Mouse (Mus musculus): Measurements from ENCODE around the gene Fos. TPM values are rescaled to one million over a fixed set of nuclear protein-coding genes. Genes with fewer than 3 reads are reported as not detected.

Fos gene
- polyA plus RNA-seq (2016; fragmentation: Nextera tagmentation; extraction: Ambion mirVana), result 2.0 and 2.7 TPM in 2 replicates

GRCm38 (mm10) chr12:85473481-85474297 lies at the start of gene Fos:
Gene Fos (plus strand): TSS chr12:85473890.
- H3K4me3 ChIP-seq (replicated peaks), result peak within 1 kb of the TSS; percentile 55
- peak; percentile 92 for ATAC-seq (ENCODE audit: insufficient number of reproducible peaks, insufficient read depth, low FRiP score, low TSS enrichment, low read depth)
- H3K27me3 ChIP-seq, result peaks cover 41% of the 10 kb centered on the region
- under 1% methylated on average over 56 of the region's 56 CpGs for WGBS
- peaks cover 36% of the 10 kb centered on the region for H3K4me1 ChIP-seq (replicated peaks)
- peak within 1 kb of the TSS; percentile 66; the same call in 1 of the 2 replicates for H3K27ac ChIP-seq
- no peaks in the 10 kb centered on the region for H3K36me3 ChIP-seq
- H3K4me2 ChIP-seq, result peak within 1 kb of the TSS; percentile 100
- no peaks in the 10 kb centered on the region for H3K9me3 ChIP-seq
- peak within 1 kb of the TSS; percentile 58 for H3K9ac ChIP-seq (replicated peaks)

DNA sequence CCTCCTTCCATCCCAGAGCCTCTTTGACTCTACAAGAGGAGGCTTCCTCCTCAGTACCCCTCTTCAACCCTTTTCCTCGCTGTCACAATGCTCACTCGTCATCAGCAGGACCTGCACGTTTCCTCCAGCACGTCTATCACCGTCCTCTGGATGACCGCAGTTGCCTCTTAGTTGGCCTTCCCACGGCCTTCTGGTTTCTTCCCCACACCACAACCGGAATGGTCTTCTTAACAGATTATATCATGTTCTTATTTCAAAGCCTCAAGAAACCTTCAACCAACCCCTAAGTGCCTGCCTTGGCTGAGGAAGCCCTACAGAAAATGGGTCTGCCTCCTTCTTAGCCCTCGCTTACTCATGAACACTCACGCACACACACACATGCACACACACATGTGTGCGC lies 48.0 kb upstream of the Fos start:
- H3K4me2 ChIP-seq, result no peak overlapping the region
- H3K9ac ChIP-seq (replicated peaks), result no peak overlapping the region
- 81% methylated on average over 11 of the region's 11 CpGs for WGBS
- ATAC-seq (ENCODE audit: insufficient number of reproducible peaks, insufficient read depth, low FRiP score, low TSS enrichment, low read depth), result no peak
- no peak overlapping the region for H3K4me3 ChIP-seq (replicated peaks)
- H3K4me1 ChIP-seq (replicated peaks), result peaks cover 18% of the 10 kb centered on the region
- H3K36me3 ChIP-seq, result no peaks in the 10 kb centered on the region
- no peak overlapping the region for H3K27ac ChIP-seq
- H3K9me3 ChIP-seq, result no peaks in the 10 kb centered on the region
- H3K27me3 ChIP-seq, result no peaks in the 10 kb centered on the region

DNA sequence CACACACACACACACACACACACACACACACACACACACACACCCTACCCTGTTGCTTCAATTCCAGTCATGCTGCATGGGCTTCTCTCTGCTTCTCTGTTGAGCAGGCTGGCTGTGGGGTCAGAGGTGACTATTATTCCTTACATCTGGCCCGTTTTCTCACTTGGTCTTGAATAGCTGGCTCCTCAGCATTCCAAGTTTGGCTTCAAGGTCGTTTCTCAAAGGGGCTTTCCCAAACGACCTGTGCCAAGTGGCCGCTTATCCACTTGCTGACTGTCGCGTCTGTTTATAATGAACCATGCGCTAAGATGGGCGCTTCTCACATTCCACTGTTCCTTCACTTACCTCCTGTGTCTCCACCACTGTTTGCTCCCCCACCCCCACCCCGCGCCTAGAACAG lies 47.6 kb upstream of the Fos start:
- H3K4me1 ChIP-seq (replicated peaks), result peaks cover 18% of the 10 kb centered on the region
- no peak overlapping the region for H3K4me2 ChIP-seq
- no peaks in the 10 kb centered on the region for H3K36me3 ChIP-seq
- H3K9me3 ChIP-seq, result no peaks in the 10 kb centered on the region
- 45% methylated on average over 10 of the region's 10 CpGs for WGBS
- no peak for ATAC-seq (ENCODE audit: insufficient number of reproducible peaks, insufficient read depth, low FRiP score, low TSS enrichment, low read depth)
- H3K4me3 ChIP-seq (replicated peaks), result no peak overlapping the region
- no peak overlapping the region for H3K27ac ChIP-seq
- no peak overlapping the region for H3K9ac ChIP-seq (replicated peaks)
- no peaks in the 10 kb centered on the region for H3K27me3 ChIP-seq

GRCm38 (mm10) chr12:85427802-85428201 lies 45.9 kb upstream of the Fos start:
- H3K9me3 ChIP-seq, result no peaks in the 10 kb centered on the region
- no peak for ATAC-seq (ENCODE audit: insufficient number of reproducible peaks, insufficient read depth, low FRiP score, low TSS enrichment, low read depth)
- H3K27ac ChIP-seq, result no peak overlapping the region
- WGBS, result 77% methylated on average over 7 of the region's 7 CpGs
- no peak overlapping the region for H3K4me2 ChIP-seq
- no peaks in the 10 kb centered on the region for H3K36me3 ChIP-seq
- no peak overlapping the region for H3K4me3 ChIP-seq (replicated peaks)
- no peaks in the 10 kb centered on the region for H3K27me3 ChIP-seq
- H3K4me1 ChIP-seq (replicated peaks), result peaks cover 18% of the 10 kb centered on the region
- H3K9ac ChIP-seq (replicated peaks), result no peak overlapping the region

DNA sequence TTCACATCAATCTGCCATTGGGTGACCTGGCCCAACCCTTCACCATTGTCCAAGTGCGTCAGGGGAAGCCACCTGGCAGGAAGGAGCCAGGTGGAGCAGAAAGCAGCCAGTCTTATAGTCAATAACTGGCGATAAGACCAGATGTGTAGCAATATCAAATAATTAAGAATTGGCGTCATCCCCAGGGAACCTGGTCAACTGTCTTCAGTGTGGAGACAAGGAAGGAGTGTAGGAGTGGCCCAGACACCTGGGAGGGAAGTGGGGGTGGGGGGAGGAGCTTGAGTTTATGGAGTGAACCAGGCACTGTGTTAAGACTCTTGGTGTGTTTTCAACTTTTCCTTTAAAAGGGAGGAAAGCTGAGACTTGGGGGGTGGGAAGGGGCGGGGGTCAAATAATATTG lies 43.7 kb upstream of the Fos start:
- Histone ChIP-seq H3K4me1 (replicated peaks) (peaks cover 32% of the 10 kb centered on the region), H3K9me3 (no peaks in the 10 kb centered on the region), H3K9ac (replicated peaks) (no peak overlapping the region), H3K27ac (no peak overlapping the region), H3K36me3 (no peaks in the 10 kb centered on the region), H3K4me3 (replicated peaks) (no peak overlapping the region), H3K4me2 (no peak overlapping the region), H3K27me3 (no peaks in the 10 kb centered on the region)
- 55% methylated on average over 4 of the region's 4 CpGs for WGBS
- ATAC-seq (ENCODE audit: insufficient number of reproducible peaks, insufficient read depth, low FRiP score, low TSS enrichment, low read depth), result no peak

- no peak overlapping the region for H3K9ac ChIP-seq (replicated peaks)
- no peak overlapping the region for H3K4me3 ChIP-seq (replicated peaks)
- H3K4me2 ChIP-seq, result no peak overlapping the region
- no peaks in the 10 kb centered on the region for H3K36me3 ChIP-seq
- H3K27ac ChIP-seq, result no peak overlapping the region
- H3K4me1 ChIP-seq (replicated peaks), result peaks cover 34% of the 10 kb centered on the region
- no peaks in the 10 kb centered on the region for H3K27me3 ChIP-seq
- ATAC-seq (ENCODE audit: insufficient number of reproducible peaks, insufficient read depth, low FRiP score, low TSS enrichment, low read depth), result no peak
- H3K9me3 ChIP-seq, result no peaks in the 10 kb centered on the region
- 23% methylated on average over 6 of the region's 6 CpGs for WGBS
Observed at GRCm38 (mm10) chr12:85430434-85430833, 43.3 kb upstream of the Fos start.

DNA sequence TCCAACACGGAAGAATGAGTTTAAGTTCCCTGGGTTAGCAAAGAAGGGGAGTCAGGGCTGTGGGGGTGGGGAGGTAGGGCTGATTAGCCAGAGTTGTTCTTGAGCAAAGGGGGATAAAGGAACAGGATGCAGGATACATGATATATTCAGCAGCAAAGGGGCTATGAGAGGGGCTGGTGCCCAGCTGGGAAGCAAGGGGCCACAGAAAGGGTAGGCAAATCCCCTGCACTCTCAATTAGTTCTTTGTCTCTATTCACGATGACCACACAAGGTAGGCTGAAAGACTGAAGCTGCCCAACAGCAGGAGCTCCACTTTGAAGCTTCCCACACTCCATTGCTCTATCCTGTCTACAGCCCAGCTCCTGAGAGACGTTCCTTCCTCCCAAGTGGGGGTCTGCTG lies 39.8 kb upstream of the Fos start:
- H3K27ac ChIP-seq, result no peak overlapping the region
- H3K4me1 ChIP-seq (replicated peaks), result peaks cover 46% of the 10 kb centered on the region

GRCm38 (mm10) chr12:85434526-85434925 lies 39.2 kb upstream of the Fos start:
- Histone ChIP-seq H3K9me3 (no peaks in the 10 kb centered on the region), H3K4me3 (replicated peaks) (no peak overlapping the region), H3K27ac (no peak overlapping the region; the same call in 1 of the 2 replicates), H3K4me2 (no peak overlapping the region), H3K4me1 (replicated peaks) (peaks cover 45% of the 10 kb centered on the region), H3K27me3 (no peaks in the 10 kb centered on the region), H3K36me3 (no peaks in the 10 kb centered on the region), H3K9ac (replicated peaks) (no peak overlapping the region)
- ATAC-seq (ENCODE audit: insufficient number of reproducible peaks, insufficient read depth, low FRiP score, low TSS enrichment, low read depth), result no peak
- WGBS, result 38% methylated on average over 5 of the region's 5 CpGs

More for the DNA sequence above, 39.8 kb upstream of the Fos start:
- Histone ChIP-seq H3K4me3 (replicated peaks) (no peak overlapping the region), H3K27me3 (no peaks in the 10 kb centered on the region), H3K9ac (replicated peaks) (no peak overlapping the region), H3K9me3 (no peaks in the 10 kb centered on the region), H3K36me3 (no peaks in the 10 kb centered on the region), H3K4me2 (no peak overlapping the region)
- no peak for ATAC-seq (ENCODE audit: insufficient number of reproducible peaks, insufficient read depth, low FRiP score, low TSS enrichment, low read depth)
- 19% methylated on average over 3 of the region's 3 CpGs for WGBS

DNA sequence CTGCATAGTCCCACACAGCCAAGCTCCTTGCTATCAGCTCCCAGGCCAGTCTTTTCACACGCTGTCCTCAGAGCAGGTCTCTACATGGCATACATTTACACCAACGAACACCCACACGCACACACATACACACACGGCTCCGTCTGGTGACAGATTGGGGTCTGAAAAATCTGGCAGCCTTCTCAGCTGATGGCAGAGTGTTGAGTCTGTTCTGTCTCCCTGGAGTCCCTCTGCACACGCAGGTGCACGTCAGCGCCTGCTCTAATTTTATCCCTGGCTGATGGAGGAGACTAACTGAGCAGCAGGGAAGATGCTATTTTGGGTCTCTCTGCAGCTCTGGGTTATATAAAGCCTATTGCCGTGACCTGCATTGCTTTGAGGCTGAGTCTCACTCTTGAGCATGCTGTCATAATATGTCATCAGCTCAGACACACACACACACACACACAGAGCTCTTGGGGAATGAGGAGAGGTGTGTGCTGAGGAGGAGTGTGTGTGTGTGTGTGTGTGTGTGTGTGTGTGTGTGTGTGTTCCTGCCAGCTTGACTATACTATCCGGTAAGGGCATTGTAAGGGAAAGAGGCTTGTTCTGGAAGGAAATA lies 37.6 kb upstream of the Fos start:
- H3K4me1 ChIP-seq (replicated peaks), result peaks cover 36% of the 10 kb centered on the region
- WGBS, result 65% methylated on average over 10 of the region's 10 CpGs
- H3K9me3 ChIP-seq, result no peaks in the 10 kb centered on the region
- H3K36me3 ChIP-seq, result no peaks in the 10 kb centered on the region
- H3K27ac ChIP-seq, result peak overlapping the region; percentile 37; the same call in 1 of the 2 replicates
- H3K9ac ChIP-seq (replicated peaks), result no peak overlapping the region
- ATAC-seq (ENCODE audit: insufficient number of reproducible peaks, insufficient read depth, low FRiP score, low TSS enrichment, low read depth), result peak; percentile 23
- no peak overlapping the region for H3K4me3 ChIP-seq (replicated peaks)
- no peaks in the 10 kb centered on the region for H3K27me3 ChIP-seq
- H3K4me2 ChIP-seq, result no peak overlapping the region

- ATAC-seq (ENCODE audit: insufficient number of reproducible peaks, insufficient read depth, low FRiP score, low TSS enrichment, low read depth), result no peak
- peak overlapping the region; percentile 41; the same call in 1 of the 2 replicates for H3K27ac ChIP-seq
- H3K36me3 ChIP-seq, result no peaks in the 10 kb centered on the region
- H3K9ac ChIP-seq (replicated peaks), result no peak overlapping the region
- H3K4me3 ChIP-seq (replicated peaks), result no peak overlapping the region
- no peaks in the 10 kb centered on the region for H3K9me3 ChIP-seq
- no peak overlapping the region for H3K4me2 ChIP-seq
- 50% methylated on average over 17 of the region's 17 CpGs for WGBS
- H3K4me1 ChIP-seq (replicated peaks), result peaks cover 36% of the 10 kb centered on the region
- no peaks in the 10 kb centered on the region for H3K27me3 ChIP-seq
Observed at GRCm38 (mm10) chr12:85437172-85437876, 36.4 kb upstream of the Fos start.

- no peak for ATAC-seq (ENCODE audit: insufficient number of reproducible peaks, insufficient read depth, low FRiP score, low TSS enrichment, low read depth)
- H3K9me3 ChIP-seq, result no peaks in the 10 kb centered on the region
- 90% methylated on average over 1 of the region's 1 CpGs for WGBS
Observed at GRCm38 (mm10) chr12:85443456-85443855, 30.2 kb upstream of the Fos start.

More at GRCm38 (mm10) chr12:85443456-85443855, 30.2 kb upstream of the Fos start:
- H3K36me3 ChIP-seq, result no peaks in the 10 kb centered on the region
- peaks cover 14% of the 10 kb centered on the region for H3K4me1 ChIP-seq (replicated peaks)
- no peak overlapping the region for H3K4me2 ChIP-seq
- H3K27ac ChIP-seq, result no peak overlapping the region
- no peaks in the 10 kb centered on the region for H3K27me3 ChIP-seq
- H3K4me3 ChIP-seq (replicated peaks), result no peak overlapping the region
- H3K9ac ChIP-seq (replicated peaks), result no peak overlapping the region
